Mouse (Mus musculus) Patski (cell line): Measurements from ENCODE around the gene Arhgef16. TPM values are rescaled to one million over a fixed set of nuclear protein-coding genes. Genes with fewer than 3 reads are reported as not detected.
A peak's percentile ranks its signal among the peaks of the same experiment; 100 is the strongest.

Source experiments
- ATAC-seq: fragments of 100-300 bp; one replicate; pipeline ENCODE4 v1.8.0; 2021
- CTCF ChIA-PET: fragments of 350-600 bp; sonication (Branson Sonifier 250); formaldehyde crosslinking; loops from one replicate; lab custom pipeline; 2022; ENCODE audit warnings: inconsistent platforms; lab: Charles Lee
- POLR2A ChIA-PET: fragments of 350-600 bp; sonication (Branson Sonifier 250); formaldehyde crosslinking; loops from one replicate; lab custom pipeline; 2022; ENCODE audit warnings: antibody characterized with exemption, inconsistent platforms; lab: Charles Lee
- DNase-seq: peaks from one replicate; pipeline ENCODE4 v3.0.0-alpha.2; 2011; ENCODE audit warnings: low read depth, low spot score
- H3K27me3 ChIP-seq: fragments of 371-371 bp; one replicate; pipeline ENCODE4 v1.5.1; 2021
- CTCF ChIP-seq: fragments of 100-300 bp; IDR thresholded peaks from one replicate; pipeline ENCODE4 v1.5.1; 2021
- in situ Hi-C: fragments of 300-500 bp; cut with MboI; formaldehyde crosslinking; loops from 3 replicates; pipeline ENCODE4 v1.11.1; 2018; ENCODE audit warnings: low pct_unique_long_range_greater_than_20kb, mixed read lengths
- polyA plus RNA-seq: library from polyadenylated mRNA; unstranded; gene quantifications from one replicate; pipeline ENCODE4 v1.2.3, GENCODE M21; 2021

Gene Arhgef16
- 1.6 TPM for polyA plus RNA-seq

DNA sequence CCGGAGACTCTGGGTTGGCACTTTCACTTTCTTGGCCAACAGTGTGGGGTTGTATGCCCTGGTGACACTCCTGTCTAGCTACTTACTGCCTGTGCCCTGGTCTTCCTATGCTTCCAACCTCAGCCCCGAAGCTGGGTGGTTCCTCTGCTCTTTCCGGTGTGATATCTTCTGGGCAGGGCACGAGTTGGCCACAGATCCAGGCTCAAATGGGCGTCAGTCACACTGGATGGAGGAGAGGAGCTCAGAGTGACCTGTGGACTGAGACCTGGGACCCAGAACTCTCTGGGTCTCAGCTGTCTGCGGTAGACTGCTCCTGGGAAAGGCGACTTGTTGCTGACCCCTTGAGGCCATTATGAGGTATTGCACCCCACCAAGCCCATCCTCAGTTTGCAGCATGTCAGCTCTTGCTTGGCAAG is at the start of gene Arhgef16:
Arhgef16 (minus strand) TSS at position 211 of the 416 bp plus-strand sequence.
- TF ChIP-seq CTCF = no peak
- DNase-seq (no peak), ATAC-seq (peak; percentile 69)
- no peaks in the 10 kb centered on the region for H3K27me3 ChIP-seq
- in situ Hi-C loops = no loop called here
- ChIA-PET POLR2A (interaction anchor here (0.6 kb wide), 1 partner anchor 94 kb away, joined by 3 read pairs; no protein-coding TSS in a partner anchor), CTCF (interaction anchor here (0.9 to 2.7 kb wide), 6 partner anchors 8 to 138 kb away, joined by 3 to 18 read pairs (median 4); no protein-coding TSS in a partner anchor)

DNA sequence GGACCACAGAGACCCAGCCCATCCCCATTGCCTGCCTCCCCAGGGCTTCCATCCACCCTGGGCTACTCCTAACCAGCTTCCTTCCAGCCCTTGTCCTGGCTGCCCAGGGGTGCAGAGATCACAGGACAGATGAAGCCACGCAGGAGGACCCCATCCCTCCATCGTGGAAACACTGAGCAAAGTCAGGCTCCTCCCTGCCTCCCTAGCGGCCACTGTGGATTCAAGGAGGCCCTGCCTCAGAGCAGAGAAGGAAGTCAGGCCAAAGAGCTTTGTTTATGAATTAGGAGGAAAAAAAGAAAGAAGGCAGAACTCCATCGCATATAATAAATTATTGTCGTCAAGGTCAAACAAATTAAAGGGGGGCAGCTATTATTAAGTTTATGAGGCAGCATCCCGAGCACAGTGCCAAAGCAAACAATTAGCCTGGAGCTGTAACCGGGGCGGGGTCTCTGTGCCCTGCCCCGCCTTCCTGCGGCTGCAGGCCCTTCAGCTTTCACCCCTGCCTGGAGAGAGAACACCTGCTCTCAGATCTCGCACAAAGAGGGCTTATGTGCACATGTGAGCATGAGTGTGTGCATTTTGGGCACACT is 46.8 kb upstream of the Arhgef16 start:
- peaks cover 44% of the 10 kb centered on the region for H3K27me3 ChIP-seq
- DNase-seq = no peak
- ATAC-seq = no peak
- TF ChIP-seq CTCF = no peak
- POLR2A ChIA-PET = no interaction called here
- CTCF ChIA-PET = no interaction called here
- in situ Hi-C loops = no loop called here

- POLR2A ChIA-PET = no interaction called here
- no peak for ATAC-seq
- DNase-seq = no peak
- TF ChIP-seq CTCF = no peak
- CTCF ChIA-PET = no interaction called here
- peaks cover 44% of the 10 kb centered on the region for H3K27me3 ChIP-seq
- in situ Hi-C loops = no loop called here
Observed at GRCm38 (mm10) chr4:154346731-154347522, 45.5 kb upstream of the Arhgef16 start.

- peaks cover 33% of the 10 kb centered on the region for H3K27me3 ChIP-seq
- in situ Hi-C loops = no loop called here
- POLR2A ChIA-PET = no interaction called here
- TF ChIP-seq CTCF = no peak
- ATAC-seq (no peak), DNase-seq (no peak)
- CTCF ChIA-PET = no interaction called here
Observed at GRCm38 (mm10) chr4:154336650-154337049, 35.2 kb upstream of the Arhgef16 start.

DNA sequence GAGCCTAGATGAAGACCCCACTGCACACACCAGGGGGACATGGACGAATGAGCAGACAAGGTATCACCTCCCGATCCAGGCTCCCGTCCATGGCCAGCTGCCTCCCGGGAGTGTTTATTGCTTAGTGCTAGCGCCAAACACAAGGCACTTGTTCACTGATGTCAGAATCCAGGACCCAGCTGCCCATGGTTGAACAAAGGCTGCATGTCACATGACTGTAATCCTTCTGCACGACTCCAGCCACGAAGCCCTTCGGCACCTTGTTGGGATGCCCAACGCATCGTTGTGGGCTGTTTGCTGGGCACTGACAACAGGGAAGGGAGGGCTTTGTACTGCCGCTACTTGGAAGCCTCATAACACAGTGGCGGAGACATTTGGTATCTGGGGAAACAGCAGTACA is 34.3 kb upstream of the Arhgef16 start, which contains the start of gene B230104I21Rik:
B230104I21Rik (plus strand) TSS at position 367 of the 400 bp plus-strand sequence.
- TF ChIP-seq CTCF = no peak
- ChIA-PET POLR2A (no interaction called here), CTCF (no interaction called here)
- peaks cover 40% of the 10 kb centered on the region for H3K27me3 ChIP-seq
- ATAC-seq (no peak), DNase-seq (no peak)
- in situ Hi-C loops = no loop called here

GRCm38 (mm10) chr4:154334699-154335402 is 33.4 kb upstream of the Arhgef16 start:
- H3K27me3 ChIP-seq = peaks cover 36% of the 10 kb centered on the region
- CTCF ChIA-PET = no interaction called here
- in situ Hi-C loops = no loop called here
- ATAC-seq = no peak
- DNase-seq = no peak
- TF ChIP-seq CTCF = no peak
- POLR2A ChIA-PET = no interaction called here

GRCm38 (mm10) chr4:154333300-154333699 is 31.8 kb upstream of the Arhgef16 start:
- TF ChIP-seq CTCF = no peak
- POLR2A ChIA-PET = no interaction called here
- CTCF ChIA-PET = no interaction called here
- H3K27me3 ChIP-seq = peaks cover 29% of the 10 kb centered on the region
- no peak for DNase-seq
- ATAC-seq = no peak
- in situ Hi-C loops = no loop called here

GRCm38 (mm10) chr4:154331271-154331670 is 29.8 kb upstream of the Arhgef16 start:
- ChIA-PET CTCF (no interaction called here), POLR2A (no interaction called here)
- DNase-seq (no peak), ATAC-seq (no peak)
- H3K27me3 ChIP-seq = peaks cover 21% of the 10 kb centered on the region
- no peak for TF ChIP-seq CTCF
- in situ Hi-C loops = no loop called here

- H3K27me3 ChIP-seq = peaks cover 18% of the 10 kb centered on the region
- no peak for TF ChIP-seq CTCF
- DNase-seq (no peak), ATAC-seq (no peak)
- CTCF ChIA-PET = no interaction called here
- in situ Hi-C loops = no loop called here
- POLR2A ChIA-PET = no interaction called here
Observed at GRCm38 (mm10) chr4:154330001-154330400, 28.5 kb upstream of the Arhgef16 start.

- CTCF ChIA-PET = interaction anchor here (0.9 to 1.2 kb wide), 5 partner anchors 15 to 468 kb away, joined by 3 to 4 read pairs (median 3); no protein-coding TSS in a partner anchor
- in situ Hi-C loops = loop anchor here (5.0 kb wide), 1 partner anchor 468 kb away; no protein-coding TSS in a partner anchor
- H3K27me3 ChIP-seq = peaks cover 18% of the 10 kb centered on the region
- ATAC-seq (peak; percentile 57), DNase-seq (no peak)
- TF ChIP-seq CTCF = no peak
- POLR2A ChIA-PET = no interaction called here
Observed at GRCm38 (mm10) chr4:154328836-154329235, 27.4 kb upstream of the Arhgef16 start.
